Mouse (Mus musculus): ENCODE data around the gene Arf1.

GRCm38 (mm10) chr11:59208153-59208831 lies 19.8 kb downstream of the Arf1 start, which contains the start of gene 2310033P09Rik:
- TF ChIP-seq CTCF (IDR thresholded peaks at IDR 0.05; ENCODE audit: low read depth, low read length) (no peak), GATA2 (IDR thresholded peaks at IDR 0.05; ENCODE audit: borderline replicate concordance, low read depth, low read length) (no peak)
